Mouse (Mus musculus) CH12.LX (cell line): ENCODE data around the gene Cnrip1. TPM values are rescaled to one million over a fixed set of nuclear protein-coding genes. Genes with fewer than 3 reads are reported as not detected.
"Not testable (repeated sequence)": the region's sequence is repeated elsewhere in the genome, so short reads cannot be mapped to it uniquely, and the experiment has no call there.

Experiments
- DNase-seq: peaks from one replicate; pipeline ENCODE4 v3.0.0-alpha.2; 2013; ENCODE audit errors: extremely low read depth
- H3K27ac ChIP-seq: 2 replicates; pipeline ENCODE4 v1.5.1; 2012; ENCODE audit warnings: low read depth, mild to moderate bottlenecking, control low read depth, moderate library complexity; ENCODE audit not compliant: insufficient read depth
- H3K27me3 ChIP-seq: replicated peaks from 2 replicates; pipeline ENCODE3; 2012; ENCODE audit warnings: inconsistent platforms
- H3K36me3 ChIP-seq, 2 experiments: replicated peaks in 1 of 2; 2 replicates each; pipeline versions ENCODE3 to v1.6.1; 2012; ENCODE audit warnings: inconsistent platforms in 1 of 2, low read length in 1 of 2, mild to moderate bottlenecking in 1 of 2, mixed read lengths in 1 of 2, moderate library complexity in 1 of 2; ENCODE audit not compliant: control insufficient read depth in 1 of 2, insufficient read depth in 1 of 2
- H3K4me1 ChIP-seq, 2 experiments: 2 replicates each; pipeline ENCODE4 v1.6.1; 2012; ENCODE audit warnings: inconsistent platforms in 1 of 2, moderate library complexity in 1 of 2; ENCODE audit not compliant: insufficient read depth in 2 of 2, control insufficient read depth in 1 of 2
- H3K4me2 ChIP-seq: 2 replicates; pipeline ENCODE4 v1.6.1; 2012; ENCODE audit warnings: low read depth, mild to moderate bottlenecking, control low read depth; ENCODE audit not compliant: poor library complexity, insufficient read depth, severe bottlenecking
- H3K4me3 ChIP-seq, 3 experiments: fragments of 150-350 bp in 1 of 3; sonication (generic) in 1 of 3; replicated peaks in 1 of 3; 2 replicates each; pipeline versions ENCODE3 to v1.5.1; 2011 to 2012; ENCODE audit warnings: low read depth in 2 of 3, low read length in 2 of 3, mild to moderate bottlenecking in 2 of 3, moderate library complexity in 2 of 3, control low read depth in 1 of 3, improper control_type of control experiment in 1 of 3, inconsistent platforms in 1 of 3, mixed read lengths in 1 of 3; ENCODE audit not compliant: poor library complexity in 1 of 3
- H3K79me2 ChIP-seq: replicated peaks from 2 replicates; pipeline ENCODE4 v1.6.1; 2012; ENCODE audit warnings: mild to moderate bottlenecking, moderate library complexity; ENCODE audit not compliant: control insufficient read depth, poor library complexity, insufficient read depth, severe bottlenecking; ENCODE audit errors: extremely low read depth
- H3K9ac ChIP-seq: 2 replicates; pipeline ENCODE4 v1.6.1; 2012; ENCODE audit warnings: low read depth, mild to moderate bottlenecking, control low read depth, moderate library complexity; ENCODE audit not compliant: insufficient read depth
- H3K9me3 ChIP-seq: replicated peaks from 2 replicates; pipeline ENCODE3; 2012; ENCODE audit warnings: low read length, inconsistent platforms, mixed read lengths
- CHD1 ChIP-seq: IDR thresholded peaks from 2 replicates; pipeline ENCODE4 v1.6.1; 2012; ENCODE audit warnings: low read depth, low read length, improper control_type of control experiment, inconsistent platforms
- CTCF ChIP-seq, 2 experiments: IDR thresholded peaks in 1 of 2; conservative IDR thresholded peaks in 1 of 2; 2 replicates each; pipeline ENCODE4 v1.5.1; 2011 to 2012; ENCODE audit warnings: low read depth in 2 of 2, low read length in 2 of 2, improper control_type of control experiment in 1 of 2, inconsistent platforms in 1 of 2, mild to moderate bottlenecking in 1 of 2, moderate library complexity in 1 of 2
- GABPA ChIP-seq: IDR thresholded peaks from 2 replicates; pipeline ENCODE4 v1.6.1; 2012; ENCODE audit warnings: low read depth, low read length, improper control_type of control experiment, inconsistent platforms; ENCODE audit not compliant: insufficient replicate concordance
- HCFC1 ChIP-seq: IDR thresholded peaks from 2 replicates; pipeline ENCODE4 v1.6.1; 2012; ENCODE audit warnings: low read depth, mild to moderate bottlenecking, inconsistent platforms, low read length, improper control_type of control experiment
- JUND ChIP-seq: conservative IDR thresholded peaks from 2 replicates; pipeline ENCODE4 v1.6.1; 2011; ENCODE audit warnings: low read depth, low read length, improper control_type of control experiment
- MAZ ChIP-seq: IDR thresholded peaks from 2 replicates; pipeline ENCODE4 v1.6.1; 2012; ENCODE audit warnings: low read depth, mild to moderate bottlenecking, inconsistent platforms, low read length, improper control_type of control experiment, moderate library complexity
- MEF2A ChIP-seq: IDR thresholded peaks from 2 replicates; pipeline ENCODE4 v1.6.1; 2014; ENCODE audit warnings: low read depth, mild to moderate bottlenecking, inconsistent platforms, low read length, improper control_type of control experiment, borderline replicate concordance
- MXI1 ChIP-seq: IDR thresholded peaks from 2 replicates; pipeline ENCODE4 v1.6.1; 2011; ENCODE audit warnings: mild to moderate bottlenecking, low read depth, low read length, improper control_type of control experiment
- MYC ChIP-seq: IDR thresholded peaks from 2 replicates; pipeline ENCODE4 v1.6.1; 2011; ENCODE audit warnings: low read depth, mild to moderate bottlenecking, improper control_type of control experiment, low read length
- NELFE ChIP-seq: IDR thresholded peaks from 2 replicates; pipeline ENCODE4 v1.6.1; 2011; ENCODE audit warnings: low read depth, low read length, improper control_type of control experiment
- PAX5 ChIP-seq: IDR thresholded peaks from 2 replicates; pipeline ENCODE4 v1.6.1; 2012; ENCODE audit warnings: low read length, inconsistent platforms, mixed read lengths
- POLR2A ChIP-seq: IDR thresholded peaks from 2 replicates; pipeline ENCODE4 v1.6.1; 2011; ENCODE audit warnings: low read depth, mild to moderate bottlenecking, improper control_type of control experiment, low read length
- RAD21 ChIP-seq: IDR thresholded peaks from 2 replicates; pipeline ENCODE4 v1.6.1; 2011; ENCODE audit warnings: low read depth, mild to moderate bottlenecking, low read length, improper control_type of control experiment, moderate library complexity
- SMC3 ChIP-seq: IDR thresholded peaks from 2 replicates; pipeline ENCODE4 v1.6.1; 2011; ENCODE audit warnings: low read depth, low read length, improper control_type of control experiment
- TBP ChIP-seq: conservative IDR thresholded peaks from 2 replicates; pipeline ENCODE4 v1.6.1; 2011; ENCODE audit warnings: low read depth, low read length, improper control_type of control experiment
- USF1 ChIP-seq: IDR thresholded peaks from 2 replicates; pipeline ENCODE4 v1.6.1; 2014; ENCODE audit warnings: low read depth, mild to moderate bottlenecking, inconsistent platforms, low read length, improper control_type of control experiment
- USF2 ChIP-seq: conservative IDR thresholded peaks from 2 replicates; pipeline ENCODE4 v1.6.1; 2011; ENCODE audit warnings: low read depth, low read length, improper control_type of control experiment
- ZC3H11A ChIP-seq: IDR thresholded peaks from 2 replicates; pipeline ENCODE4 v1.6.1; 2012; ENCODE audit warnings: low read depth, mild to moderate bottlenecking, inconsistent platforms, low read length, improper control_type of control experiment
- ZKSCAN1 ChIP-seq: IDR thresholded peaks from 2 replicates; pipeline ENCODE4 v1.6.1; 2012; ENCODE audit warnings: low read depth, inconsistent platforms, low read length, improper control_type of control experiment, borderline replicate concordance
- ZMIZ1 ChIP-seq: IDR thresholded peaks from 2 replicates; pipeline ENCODE4 v1.6.1; 2012; ENCODE audit warnings: low read depth, mild to moderate bottlenecking, inconsistent platforms, low read length, improper control_type of control experiment
- dilution Hi-C: fragments of 300-500 bp; cut with MboI; formaldehyde crosslinking; loops from 2 replicates; pipeline ENCODE4 v1.14.3; 2020; ENCODE audit warnings: low sequenced_read_pairs; ENCODE audit not compliant: extremely low pct_unique_long_range_greater_than_20kb, extremely low pct_ligation_motif_present
- in situ Hi-C: fragments of 300-500 bp; cut with MboI; formaldehyde crosslinking; loops from 3 replicates; pipeline ENCODE4 v1.14.3; 2019; ENCODE audit warnings: low sequenced_read_pairs, low pct_ligation_motif_present, low pct_unique_long_range_greater_than_20kb, mixed read lengths
- polyA plus RNA-seq: library from polyadenylated mRNA; unstranded; fragments of >175 nt; gene quantifications from 2 replicates; pipeline ENCODE4 v1.2.1, GENCODE M21; 2012; ENCODE audit warnings: low read depth; ENCODE audit not compliant: insufficient read length
- total RNA-seq, 2 experiments: library from RNA; depleted of rRNA; stranded (reverse); fragments of 300-350 nt in 1 of 2; fragments of >200 nt in 1 of 2; gene quantifications; 2 replicates each; pipeline ENCODE4 v1.2.3; 2012 to 2014

The Cnrip1 gene
- total and polyA plus RNA-seq, 3 experiments = not detected

DNA sequence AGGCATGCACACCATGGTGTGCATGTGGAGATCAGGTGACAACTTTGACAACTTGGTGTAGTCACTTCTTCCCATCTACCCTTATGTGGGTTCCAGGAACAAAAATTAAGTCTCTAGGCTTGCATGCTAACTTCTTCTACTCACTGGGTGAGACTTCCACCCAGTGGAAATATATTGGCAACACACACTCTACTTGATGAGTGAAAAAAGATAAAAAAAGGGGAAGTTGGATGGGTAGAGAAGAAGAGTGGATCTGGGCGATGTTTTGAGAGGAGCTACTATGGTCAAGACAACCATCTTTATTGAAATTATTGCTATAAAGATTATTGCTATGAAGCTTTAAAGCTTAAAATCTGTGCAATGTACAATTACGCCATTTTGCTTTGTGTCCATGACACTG lies 18.0 kb downstream of the Cnrip1 start:
- dilution Hi-C loops, H3K27ac ChIP-seq: not testable (repeated sequence)
- DNase-seq = peak; percentile 28

DNA sequence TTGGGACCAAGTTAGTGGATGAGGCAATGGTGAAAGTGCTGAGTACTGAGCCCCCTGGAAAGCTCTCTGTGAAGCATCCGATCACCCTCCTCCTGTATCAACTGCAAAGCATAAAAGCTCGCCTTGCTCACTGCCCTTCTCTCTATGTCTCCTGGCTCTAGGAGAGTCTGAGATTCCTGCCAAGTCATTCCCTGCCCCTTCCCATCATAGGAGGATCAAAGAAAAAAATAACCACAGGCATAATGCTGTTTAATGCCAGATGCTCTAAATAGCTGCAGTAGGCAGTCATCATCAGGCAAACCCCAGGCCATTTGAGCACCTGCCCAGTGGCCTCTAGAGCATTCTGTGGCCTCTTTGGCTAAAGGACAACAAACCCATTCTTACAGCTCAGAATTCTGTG lies 24.3 kb downstream of the Cnrip1 start:
- TF ChIP-seq USF2 = no peak
- TF ChIP-seq CHD1 = no peak
- TF ChIP-seq GABPA = no peak
- no peak for TF ChIP-seq PAX5
- TF ChIP-seq USF1 = no peak
- no peak for TF ChIP-seq JUND
- no peak for TF ChIP-seq HCFC1
- no peak for TF ChIP-seq TBP
- no peak for TF ChIP-seq MXI1
- no peak for TF ChIP-seq RAD21
- no peak for TF ChIP-seq ZMIZ1
- TF ChIP-seq POLR2A = no peak
- TF ChIP-seq ZC3H11A = no peak
- TF ChIP-seq MAZ = no peak
- no peak for TF ChIP-seq SMC3
- no peak for TF ChIP-seq ZKSCAN1
- TF ChIP-seq MYC = no peak
- TF ChIP-seq CTCF (conservative IDR thresholded peaks at IDR 0.05 in 1 of 2, IDR thresholded peaks at IDR 0.05 in 1 of 2; ENCODE audit: low read depth in 2 of 2, low read length in 2 of 2) = no peak
- TF ChIP-seq NELFE = no peak
- no peak for TF ChIP-seq MEF2A
- DNase-seq = no peak
- Histone ChIP-seq H3K79me2 (no peaks in the 10 kb centered on the region), H3K4me2 (no peak overlapping the region), H3K4me1 (peaks cover 0 to 6% of the 10 kb centered on the region in 2 experiments; a peak in 1 of 4 replicates), H3K27ac (no peak overlapping the region), H3K9me3 (no peaks in the 10 kb centered on the region), H3K27me3 (no peaks in the 10 kb centered on the region), H3K36me3 (no peaks in the 10 kb centered on the region), H3K9ac (no peak overlapping the region), H3K4me3 (no peak overlapping the region)
- in situ Hi-C loops = no loop called here
- dilution Hi-C loops = no loop called here

More for the DNA sequence above, 18.0 kb downstream of the Cnrip1 start:
- H3K27me3 ChIP-seq, H3K4me3 ChIP-seq, H3K36me3 ChIP-seq, H3K4me2 ChIP-seq, H3K79me2 ChIP-seq, H3K9ac ChIP-seq, H3K9me3 ChIP-seq, in situ Hi-C loops, H3K4me1 ChIP-seq: not testable (repeated sequence)
- TF ChIP-seq CTCF (conservative IDR thresholded peaks at IDR 0.05 in 1 of 2, IDR thresholded peaks at IDR 0.05 in 1 of 2; ENCODE audit: low read depth in 2 of 2, low read length in 2 of 2) (peak in 1 of 2 experiments; percentile 41; a peak in 2 of 4 replicates), RAD21 (peak; percentile 36)
